Mouse (Mus musculus) WW6 (cell line): ENCODE data around the gene Pithd1.
"Not testable (repeated sequence)": the region's sequence is repeated elsewhere in the genome, so short reads cannot be mapped to it uniquely, and the experiment has no call there.

ENCODE experiments used
- DNase-seq: peaks from one replicate; pipeline ENCODE4 v3.0.0-alpha.2; 2013; ENCODE audit warnings: low read depth, low spot score

The Pithd1 gene

DNA sequence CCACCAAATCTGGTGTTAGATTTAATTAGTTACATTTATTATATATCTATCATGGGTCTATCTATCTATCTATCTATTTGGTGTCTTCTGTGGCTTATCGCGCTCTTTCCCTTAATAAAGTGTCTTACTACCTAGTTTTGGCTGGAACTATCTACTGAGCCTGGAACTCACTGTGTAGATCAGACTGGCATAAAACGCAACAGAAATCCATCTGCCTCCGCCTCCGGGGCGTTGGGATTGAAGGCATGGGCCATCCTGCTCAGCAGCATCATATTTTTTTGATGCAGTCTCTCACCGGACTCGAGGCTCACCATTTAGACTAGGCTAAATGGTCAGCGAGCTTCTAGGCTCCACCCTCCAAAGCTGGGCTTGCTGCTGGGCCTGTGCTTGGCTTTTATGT, 650 bp upstream of the Pithd1 start:
- DNase-seq, result no peak

DNA sequence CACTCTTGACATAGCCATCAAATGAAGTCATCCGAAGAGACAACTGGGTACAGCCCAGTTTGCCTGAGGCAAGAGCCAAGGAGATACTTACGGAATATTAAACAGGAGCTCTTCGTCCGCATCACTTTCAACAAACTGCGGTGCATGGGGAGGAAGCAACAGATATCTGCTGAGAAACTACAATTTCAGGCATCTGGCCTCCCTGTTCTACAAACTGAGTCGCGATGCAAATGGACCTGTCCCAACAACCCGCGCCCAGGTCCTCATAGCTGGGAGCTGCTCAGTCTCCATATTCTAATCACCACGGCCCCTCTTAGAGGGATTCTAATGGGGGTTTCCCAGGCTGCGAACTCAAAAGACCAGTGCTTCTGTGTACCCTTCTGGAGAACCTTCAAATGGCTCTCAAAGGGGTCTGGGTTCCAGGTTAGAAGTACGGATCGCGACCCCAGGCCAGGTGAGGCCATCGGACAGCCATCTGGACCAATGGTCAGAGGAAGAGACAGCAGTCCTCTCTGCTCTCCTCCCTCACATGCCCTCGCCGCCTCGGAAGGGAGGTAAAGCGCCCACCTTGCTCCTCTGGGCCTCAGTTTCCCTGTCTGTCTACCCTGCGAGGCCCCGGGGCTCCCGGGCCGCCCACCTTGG, 642 bp downstream of the Pithd1 start:
- DNase-seq, result no peak

DNA sequence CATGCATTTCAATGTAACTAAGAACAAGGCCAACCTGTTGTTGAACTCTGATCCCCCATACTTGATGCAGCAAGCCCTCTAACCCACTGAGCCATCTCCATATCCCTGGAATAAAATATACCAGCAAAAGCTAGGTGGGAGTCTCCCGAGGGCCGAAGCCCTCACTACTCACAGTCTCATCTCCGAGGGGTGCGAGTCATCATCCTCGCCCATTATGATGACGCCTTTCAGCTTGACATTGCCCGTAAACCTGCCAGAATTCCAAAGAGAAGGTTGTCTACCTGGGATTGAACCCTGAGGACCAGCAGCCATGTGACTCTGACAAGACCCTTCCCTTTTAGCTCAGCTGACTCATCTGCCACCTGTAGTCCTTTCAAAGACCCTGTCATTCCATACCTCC, 1.3 kb downstream of the Pithd1 start:
- no peak for DNase-seq

DNA sequence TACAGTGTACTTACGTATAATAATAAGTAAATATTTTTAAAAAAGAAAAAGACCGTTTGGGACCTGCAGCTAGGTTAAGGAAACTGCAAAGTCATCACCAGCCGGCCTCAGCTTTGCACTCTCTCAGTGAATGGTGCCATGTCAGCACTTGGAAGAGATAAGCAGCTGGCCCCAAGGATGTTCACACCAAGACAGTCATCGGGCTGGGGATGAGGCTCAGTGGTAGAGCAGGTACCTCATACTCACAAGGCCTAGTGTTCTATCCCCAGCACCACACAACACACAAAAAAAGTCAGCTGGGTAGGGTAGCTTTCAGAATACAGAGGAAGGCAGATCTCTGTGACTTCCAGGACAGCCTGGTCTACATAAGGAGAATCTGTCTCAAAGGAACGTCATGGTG, 1.9 kb downstream of the Pithd1 start:
- no peak for DNase-seq

DNA sequence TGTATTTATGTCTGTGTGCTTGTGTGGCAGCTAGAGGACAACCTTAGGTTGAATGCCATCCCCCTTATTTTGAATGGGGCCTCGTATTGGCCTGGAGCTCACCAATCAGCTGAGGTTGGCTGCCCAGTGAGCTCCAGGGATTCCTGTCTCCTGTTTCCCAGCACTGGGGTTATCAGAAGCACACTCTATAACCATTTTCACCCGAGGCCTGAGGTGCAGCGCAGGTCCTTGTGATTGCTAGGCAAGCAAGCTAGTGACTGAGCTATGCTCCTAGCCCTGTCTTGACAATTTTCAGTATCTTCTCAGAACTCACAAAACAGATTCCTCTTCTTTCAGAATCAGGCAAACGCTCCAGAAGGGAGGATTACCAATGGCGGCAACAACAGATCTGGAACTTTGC, 2.5 kb downstream of the Pithd1 start:
- no peak for DNase-seq

DNA sequence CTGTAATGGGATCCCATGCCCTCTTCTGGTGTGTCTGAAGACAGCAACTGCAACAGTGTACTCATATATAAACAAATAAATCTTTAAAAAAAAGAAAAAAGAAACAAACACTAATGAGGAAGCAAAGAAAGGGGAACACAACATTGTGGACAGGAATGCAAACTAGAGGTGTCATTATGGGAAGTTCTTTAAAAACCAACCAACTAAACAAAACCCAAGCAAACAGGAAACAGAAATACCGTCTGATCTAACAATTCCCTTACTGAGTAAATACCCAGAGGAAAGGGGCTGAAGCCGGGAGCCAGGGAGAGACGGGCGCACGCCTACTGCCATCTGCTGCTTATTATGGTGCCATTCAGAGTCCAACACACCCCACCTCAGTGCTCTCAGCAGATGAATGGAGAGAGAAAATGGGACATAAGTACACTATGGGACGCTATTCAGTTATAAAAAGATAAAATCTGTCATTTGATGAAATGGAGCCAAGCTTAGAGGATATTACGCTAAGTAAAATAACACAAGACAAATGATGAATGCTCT, 5.5 kb downstream of the Pithd1 start:
- no peak for DNase-seq

DNA sequence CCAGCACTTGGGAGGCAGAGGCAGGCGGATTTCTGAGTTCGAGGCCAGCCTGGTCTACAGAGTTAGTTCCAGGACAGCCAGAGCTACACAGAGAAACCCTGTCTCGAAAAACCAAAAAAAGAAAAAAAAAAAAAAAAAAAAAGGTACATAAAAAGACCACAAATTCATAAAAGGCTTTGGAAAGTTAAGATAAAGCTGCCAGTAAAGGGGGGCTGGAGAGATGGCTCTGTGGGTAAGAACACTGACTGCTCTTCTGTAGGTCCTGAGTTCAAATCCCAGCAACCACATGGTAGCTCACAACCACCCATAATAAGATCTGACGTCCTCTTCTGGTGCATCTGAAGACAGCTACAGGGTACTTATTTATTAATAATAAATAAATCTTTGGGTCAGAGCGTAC, 6.8 kb downstream of the Pithd1 start:
- not testable (repeated sequence) for DNase-seq

DNA sequence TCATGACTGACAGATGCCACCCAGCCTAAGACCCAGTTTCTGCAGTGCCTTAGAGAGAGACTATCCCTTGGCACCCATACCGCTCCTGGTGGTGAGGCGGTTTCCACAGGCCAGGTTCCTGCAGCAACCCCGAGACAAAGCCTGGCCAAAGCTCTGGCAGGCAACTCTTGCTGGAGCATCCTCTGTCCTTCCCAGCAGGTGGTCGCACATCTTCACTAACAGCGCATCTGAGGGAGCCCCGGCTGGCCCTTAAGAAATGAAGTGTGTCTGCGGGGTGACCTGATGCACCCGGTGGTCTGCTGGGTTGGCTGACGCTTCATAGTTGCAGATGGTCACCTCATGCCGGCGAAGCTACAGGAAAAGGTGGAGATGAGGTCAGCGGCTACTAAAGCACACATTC, 10.9 kb downstream of the Pithd1 start:
- DNase-seq, result no peak

DNA sequence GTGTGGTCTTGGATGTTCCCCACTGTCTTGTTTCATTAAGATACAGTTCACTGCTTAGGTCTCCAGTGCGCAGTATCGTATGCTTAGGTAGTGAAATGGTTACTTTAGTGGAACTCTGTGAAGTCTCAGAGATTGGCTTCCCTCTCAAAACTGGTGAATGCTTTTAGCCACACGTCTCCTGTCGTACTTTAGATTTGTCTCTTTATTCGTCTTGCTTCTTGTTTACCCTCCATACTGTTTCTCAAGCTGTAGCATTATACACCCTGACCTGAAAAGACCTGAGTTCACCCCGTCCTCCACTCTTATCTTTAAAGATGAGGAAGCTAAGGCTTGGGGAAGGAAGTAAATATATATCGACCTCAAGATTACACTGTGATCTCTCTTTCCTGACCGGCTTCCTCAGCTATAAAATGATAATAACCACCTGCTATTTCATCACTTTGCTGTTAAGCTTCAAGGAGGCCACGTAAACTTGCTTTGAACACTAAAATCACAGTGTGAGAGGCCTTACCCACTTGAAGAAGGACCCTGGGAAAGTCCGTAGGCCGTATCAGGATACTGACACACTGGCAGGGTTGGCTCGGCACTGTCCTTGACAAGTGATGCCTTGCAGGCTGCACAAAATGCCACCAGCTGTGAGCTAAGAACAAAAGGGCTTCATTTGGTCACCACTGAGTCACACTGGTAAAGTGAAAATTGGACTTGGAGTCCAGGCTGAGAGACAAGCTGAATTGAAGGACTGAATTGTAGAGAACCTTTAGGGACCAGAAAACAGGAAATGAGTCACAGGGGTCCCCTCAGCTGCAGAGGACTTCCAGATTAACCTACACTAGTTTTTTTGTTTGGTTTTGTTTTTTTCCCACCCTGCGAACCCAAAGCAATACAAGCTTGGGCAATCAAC, 13.9 kb downstream of the Pithd1 start:
- DNase-seq, result no peak

DNA sequence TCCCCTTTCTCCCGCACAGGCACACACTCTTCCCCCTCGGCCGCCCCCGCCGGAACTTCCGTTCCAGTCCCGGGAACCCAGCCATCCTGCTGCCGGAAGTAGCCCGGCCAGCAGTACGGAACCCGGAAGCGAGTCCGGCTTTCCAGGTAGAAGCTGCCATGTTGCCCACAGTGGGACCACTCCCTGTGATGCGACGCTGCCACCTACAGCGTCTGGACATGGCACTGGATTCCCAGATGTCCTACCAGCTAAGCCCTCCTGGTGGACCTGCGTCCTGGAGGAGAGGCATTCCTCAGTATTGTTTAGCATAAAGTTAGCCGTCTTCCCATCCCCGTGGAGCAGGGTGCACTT, 14.5 kb downstream of the Pithd1 start, which contains the start of gene Lypla2:
Gene Lypla2, minus strand, starts transcription at position 71 of the 351 bp plus-strand sequence.
- no peak for DNase-seq

DNA sequence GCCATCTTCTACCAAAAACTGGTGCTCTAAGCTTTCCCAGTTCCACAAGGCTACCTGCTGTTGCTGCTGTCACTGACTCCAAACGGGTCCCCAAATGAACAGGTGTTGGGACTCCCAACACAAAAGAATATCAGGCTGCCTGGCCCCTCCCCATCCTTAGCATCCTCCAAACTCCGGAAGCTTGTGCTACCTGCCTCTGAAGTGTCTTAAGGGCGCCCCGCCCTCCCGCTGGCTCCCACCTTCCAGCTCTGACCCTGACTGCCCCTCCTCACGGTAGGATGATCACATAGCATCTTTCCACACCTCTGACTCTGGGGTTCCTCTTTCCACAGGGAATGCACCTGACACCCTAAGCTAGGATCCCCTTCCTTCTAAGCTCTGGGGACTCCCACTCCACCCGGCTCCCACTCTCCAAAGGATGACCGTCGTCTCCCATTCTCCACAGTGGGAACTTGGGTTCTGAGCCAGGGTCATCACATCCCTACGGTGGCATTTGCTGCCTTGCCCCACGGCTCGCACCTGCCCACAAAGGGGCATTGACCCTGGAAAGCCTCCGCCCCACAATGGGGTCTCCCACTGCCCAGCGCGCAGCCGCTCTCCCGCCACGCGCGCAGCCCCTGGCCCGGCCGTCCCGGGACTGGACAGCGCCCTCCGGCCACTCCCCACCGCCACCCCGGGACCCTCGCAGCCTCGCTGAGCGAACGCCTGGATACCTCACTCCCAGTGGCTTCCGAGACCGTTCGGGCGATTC, 15.1 kb downstream of the Pithd1 start:
- no peak for DNase-seq

DNA sequence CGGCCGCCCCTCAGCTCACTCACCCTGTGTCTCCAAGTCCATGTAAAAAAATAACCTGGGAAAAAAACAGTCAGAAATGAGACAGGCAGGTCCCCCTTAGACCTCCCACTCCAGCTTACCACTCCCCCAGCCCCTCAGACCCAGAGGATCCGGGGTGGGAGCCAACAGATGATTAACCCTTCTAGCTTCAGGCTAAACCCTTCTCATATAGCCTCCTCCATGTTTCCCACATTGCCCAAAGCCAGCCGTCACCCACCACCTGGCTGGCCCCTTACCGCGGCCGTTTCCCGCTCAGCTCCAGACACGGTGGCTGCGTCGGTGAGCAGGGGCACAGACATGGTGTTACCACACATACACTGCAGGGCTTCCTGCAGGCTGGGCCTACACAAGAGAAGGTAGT, 16.5 kb downstream of the Pithd1 start:
- no peak for DNase-seq

DNA sequence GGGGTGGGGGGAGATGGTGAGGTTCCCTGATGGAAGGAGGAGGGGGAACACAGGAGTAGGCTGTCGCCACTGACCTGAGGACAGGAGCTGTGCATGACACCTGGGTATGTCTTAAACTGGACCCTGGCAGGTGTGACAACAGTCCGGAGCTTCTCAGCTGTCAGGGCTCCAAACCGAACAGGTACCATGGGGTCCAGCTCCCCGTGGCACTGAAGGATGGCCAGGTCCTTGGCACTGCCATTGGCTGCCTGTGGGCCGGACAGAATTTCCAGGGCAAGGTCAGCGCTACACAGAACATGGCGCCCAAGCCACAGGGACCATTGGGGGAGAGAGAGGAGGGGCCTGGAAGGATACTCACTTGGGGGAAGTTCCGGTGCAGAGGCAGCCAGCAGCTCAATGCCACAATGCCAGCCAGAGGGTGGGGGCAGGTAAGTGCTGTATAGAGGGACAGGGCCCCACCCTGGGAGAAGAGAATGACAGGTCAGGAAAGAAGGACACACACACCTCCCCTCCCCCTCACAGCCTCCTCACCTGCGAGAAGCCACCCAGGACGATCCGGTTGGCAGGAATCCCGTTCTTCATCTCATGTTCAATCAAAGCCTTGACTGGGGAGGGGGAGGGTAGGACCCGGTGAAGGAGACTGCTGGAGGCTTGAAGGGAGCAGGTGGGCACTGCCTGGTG, 17.9 kb downstream of the Pithd1 start:
- no peak for DNase-seq

DNA sequence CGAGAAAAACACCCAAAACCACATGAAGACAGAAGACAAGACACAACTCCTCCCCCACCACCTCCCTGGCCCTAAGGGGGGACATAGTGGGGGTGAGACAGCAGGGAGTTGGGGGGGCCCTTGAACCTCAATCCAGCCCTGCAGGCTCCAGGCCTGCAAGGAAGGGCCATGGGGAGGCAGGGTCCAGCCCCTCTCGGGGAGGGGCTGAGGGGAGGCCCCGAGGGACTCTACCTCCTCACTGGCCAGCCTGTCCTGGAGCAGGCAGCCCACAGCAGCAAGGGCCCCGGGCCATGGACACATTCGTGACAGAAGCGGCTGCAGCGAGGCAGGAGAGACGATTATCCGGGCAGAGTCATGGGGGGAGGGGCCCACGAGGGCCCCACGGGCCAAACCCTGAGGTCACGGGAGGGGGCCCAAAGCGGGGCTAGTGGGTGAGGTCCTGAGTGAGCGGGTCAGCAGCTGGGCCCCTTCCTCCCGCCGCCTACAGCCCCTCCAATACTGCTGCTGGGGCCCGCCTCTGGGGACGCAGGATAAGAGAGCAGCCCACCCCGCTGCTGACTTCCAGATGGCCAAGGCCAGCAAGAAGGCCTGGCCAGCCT, 18.7 kb downstream of the Pithd1 start:
- no peak for DNase-seq

DNA sequence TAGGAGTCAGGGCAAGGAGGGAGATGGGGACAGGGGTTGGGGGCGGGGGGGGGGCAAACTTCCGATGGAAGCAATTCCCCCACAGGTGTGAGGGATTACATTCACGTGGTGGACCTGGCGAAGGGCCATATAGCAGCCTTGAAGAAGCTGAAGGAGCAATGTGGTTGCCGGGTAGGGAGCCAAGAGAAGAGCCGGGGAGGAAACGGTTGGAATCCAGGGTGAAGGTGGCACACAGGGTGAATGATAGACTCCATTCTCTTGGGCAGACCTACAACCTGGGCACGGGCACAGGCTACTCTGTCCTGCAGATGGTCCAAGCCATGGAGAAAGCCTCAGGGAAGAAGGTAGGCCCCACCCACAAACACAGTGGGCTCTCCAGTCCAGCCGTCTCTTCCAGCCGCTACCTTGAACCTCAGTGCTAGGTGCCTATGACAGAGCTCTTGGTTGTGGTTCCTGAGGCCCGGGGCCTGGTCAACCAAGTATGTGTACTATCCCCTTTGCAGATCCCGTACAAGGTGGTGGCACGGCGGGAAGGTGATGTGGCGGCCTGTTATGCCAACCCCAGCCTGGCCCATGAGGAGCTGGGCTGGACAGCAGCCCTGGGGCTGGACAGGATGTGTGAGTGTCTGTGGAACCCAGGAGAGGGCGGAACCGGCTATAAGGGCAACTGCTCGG, 19.8 kb downstream of the Pithd1 start:
- no peak for DNase-seq

DNA sequence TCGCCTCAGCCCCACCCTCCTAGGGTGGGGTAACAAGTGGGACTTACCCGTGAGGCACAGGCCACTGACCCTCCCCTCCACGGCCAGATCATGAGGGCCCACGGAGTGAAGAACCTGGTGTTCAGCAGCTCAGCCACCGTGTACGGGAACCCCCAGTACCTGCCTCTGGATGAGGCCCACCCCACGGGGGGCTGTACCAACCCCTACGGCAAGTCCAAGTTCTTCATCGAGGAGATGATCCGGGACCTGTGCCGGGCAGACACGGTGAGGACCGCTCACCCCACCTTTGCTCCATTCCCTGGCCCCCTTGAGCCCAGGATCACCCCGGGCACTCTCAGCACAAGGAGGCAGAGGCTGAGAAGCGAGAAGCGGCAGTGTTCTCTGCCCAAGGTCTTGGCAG, 20.8 kb downstream of the Pithd1 start:
- no peak for DNase-seq

DNA sequence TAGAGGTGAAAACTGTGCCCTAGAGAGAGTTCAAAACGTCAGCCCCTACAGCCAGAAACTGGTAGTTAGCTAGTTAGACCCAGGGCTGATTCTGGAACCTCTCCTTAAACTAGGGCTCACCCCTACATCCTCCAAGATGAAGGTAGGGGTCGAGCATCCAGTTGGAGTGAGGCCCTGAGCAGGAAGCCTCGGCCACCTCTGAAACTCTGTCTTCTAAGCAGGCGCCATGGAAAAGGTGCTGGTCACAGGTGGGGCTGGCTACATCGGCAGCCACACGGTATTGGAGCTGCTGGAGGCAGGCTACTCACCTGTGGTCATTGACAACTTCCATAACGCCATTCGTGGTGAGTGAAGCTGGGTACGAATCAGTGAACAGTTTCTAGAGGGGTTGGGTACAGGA, 22.0 kb downstream of the Pithd1 start:
- no peak for DNase-seq

DNA sequence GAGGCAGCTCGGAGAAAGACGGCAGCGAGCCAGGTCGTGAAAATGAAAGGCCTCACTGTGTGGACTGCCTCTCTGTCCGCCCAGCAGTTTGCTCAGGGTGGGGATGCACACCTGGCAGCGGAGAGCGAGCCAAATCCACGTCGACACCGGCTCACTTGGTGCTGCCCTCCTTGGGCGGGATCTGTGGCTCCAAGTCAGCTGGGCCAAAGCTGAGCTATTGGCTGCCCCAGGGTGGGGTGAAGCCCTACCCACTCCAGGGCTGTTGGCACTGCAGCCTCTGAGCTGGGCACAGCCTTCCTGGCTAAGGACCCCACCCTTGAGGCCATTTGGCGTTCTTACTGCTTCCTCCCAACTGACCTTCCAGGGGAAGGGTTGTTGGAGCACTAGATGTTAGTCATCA, 22.6 kb downstream of the Pithd1 start:
- no peak for DNase-seq

DNA sequence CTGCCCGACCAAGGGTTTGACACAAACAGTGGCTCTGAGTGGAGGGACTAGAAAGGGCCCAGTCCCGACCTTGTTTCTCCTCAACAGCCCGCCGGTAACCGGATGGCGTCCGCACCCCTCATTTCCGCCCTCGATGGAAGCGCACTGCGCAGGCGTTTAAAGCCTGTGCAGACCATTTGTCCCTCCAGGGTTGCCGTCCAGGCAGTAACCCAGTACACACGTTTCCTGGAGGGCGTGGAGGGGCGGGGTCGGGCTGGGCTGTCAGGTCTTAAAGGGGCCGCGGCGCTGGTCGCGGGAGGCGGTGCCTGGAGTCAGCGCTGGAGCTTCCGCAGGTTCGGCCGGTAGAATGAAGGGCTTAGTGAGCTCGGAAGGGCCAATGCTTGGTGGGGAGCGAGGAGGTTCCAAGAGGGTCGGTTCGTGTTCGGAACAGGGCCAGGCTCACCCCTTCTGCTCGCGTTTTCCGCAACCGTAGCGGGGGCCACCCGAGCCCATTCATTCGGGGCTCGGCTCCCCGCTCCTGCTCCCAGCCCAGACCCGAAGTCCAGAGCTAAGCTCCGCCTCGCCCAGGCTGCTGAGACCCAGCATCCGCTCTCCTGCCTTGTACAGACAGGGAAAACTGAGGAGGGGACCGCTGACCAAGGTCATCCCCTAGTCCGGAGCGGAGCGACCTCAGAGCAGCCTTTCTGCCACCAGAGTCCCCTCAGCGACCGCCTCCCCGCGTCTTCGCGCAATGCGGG, 23.4 kb downstream of the Pithd1 start, which contains the start of gene Gale:
Gene Gale, plus strand, starts transcription at position 271 of the 737 bp plus-strand sequence.
- DNase-seq, result peak; percentile 96

DNA sequence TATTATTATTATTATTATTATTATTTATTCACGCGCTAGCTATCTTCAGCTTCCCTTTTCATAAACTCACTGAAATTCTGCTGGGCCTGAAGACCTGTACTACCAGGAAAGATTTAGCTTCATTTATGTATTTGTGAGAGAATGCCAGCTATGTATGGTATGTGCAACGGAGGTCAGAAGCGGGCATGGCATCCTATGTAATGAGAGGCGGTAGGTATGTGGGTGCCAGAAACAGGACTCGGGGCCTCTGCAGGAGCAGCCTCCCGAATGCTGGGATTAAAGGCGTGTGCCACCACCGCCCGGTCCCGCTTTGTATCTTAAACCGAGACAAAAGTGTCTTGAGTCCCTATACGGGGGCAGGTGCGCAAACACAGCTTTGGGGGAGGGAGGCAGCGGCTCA, 24.1 kb downstream of the Pithd1 start:
- no peak for DNase-seq
